Mouse (Mus musculus) CD4-positive helper T cell, adult 2 months (primary cell): ENCODE results near the gene Slc25a53.
A peak's percentile ranks its signal among the peaks of the same experiment; 100 is the strongest.
"Not testable (repeated sequence)": the region's sequence is repeated elsewhere in the genome, so short reads cannot be mapped to it uniquely, and the experiment has no call there.

Source experiments
- DNase-seq: peaks from one replicate; pipeline ENCODE4 v3.0.0-alpha.2; 2012; ENCODE audit warnings: low read depth, missing footprints, low spot score

The Slc25a53 gene

GRCm38 (mm10) chrX:136975397-136975796 lies 62.7 kb downstream of the Slc25a53 start, which contains the start of gene Tmsb15b2:
Gene Tmsb15b2 (minus strand): TSS chrX:136975497.
- DNase-seq: not testable (repeated sequence)

- DNase-seq: peak; percentile 17
These were observed 78.4 kb downstream of the Slc25a53 start for GRCm38 (mm10) chrX:136959688-136960087.

- not testable (repeated sequence) for DNase-seq
These were observed 79.8 kb downstream of the Slc25a53 start for GRCm38 (mm10) chrX:136958300-136958699.

DNA sequence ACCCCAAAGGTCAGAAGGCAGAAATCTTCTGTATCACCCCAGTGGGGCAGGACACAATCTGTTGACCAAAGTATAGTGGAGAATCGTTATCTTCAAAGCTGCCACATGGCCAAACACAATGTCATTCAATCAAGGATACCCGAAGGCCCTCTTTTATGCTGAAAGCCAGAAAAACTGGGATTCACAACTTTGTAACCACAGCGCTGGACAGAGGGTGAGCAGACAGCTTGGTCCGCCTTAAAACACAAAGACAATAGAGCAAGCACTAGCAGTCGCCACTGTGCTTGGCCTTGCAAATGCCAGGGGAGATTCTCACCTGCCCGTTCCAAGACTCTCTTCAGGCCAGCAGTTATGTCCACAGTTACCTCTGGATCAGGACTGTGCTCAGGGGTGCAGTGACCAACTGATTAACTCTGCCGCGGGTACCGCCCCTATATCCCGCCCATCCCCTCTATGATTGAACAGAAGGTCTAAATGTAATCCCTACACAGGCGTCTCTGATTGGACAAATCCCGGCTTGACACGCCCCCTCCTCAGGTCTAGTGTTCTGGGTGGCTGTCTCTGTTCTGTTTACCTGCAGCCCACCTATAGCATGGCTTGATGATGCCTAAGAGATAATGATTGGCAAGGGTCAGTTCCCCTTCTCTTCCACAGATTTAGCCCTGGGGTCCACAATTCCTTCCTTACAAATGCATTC lies 80.4 kb downstream of the Slc25a53 start:
- DNase-seq: not testable (repeated sequence)

- DNase-seq: no peak
These were observed 100.1 kb downstream of the Slc25a53 start for GRCm38 (mm10) chrX:136937985-136938384.
